Mouse (Mus musculus) thymus, adult 2 months (tissue): Measurements from ENCODE around the gene Gon7.

Source experiments
- CTCF ChIP-seq: fragments of 200-500 bp; IDR thresholded peaks from 2 replicates; pipeline ENCODE4 v1.5.1; 2012; ENCODE audit warnings: mild to moderate bottlenecking, control low read depth, low read length, moderate library complexity, borderline replicate concordance; ENCODE audit not compliant: control insufficient read depth, poor library complexity, insufficient read depth; ENCODE audit errors: extremely low read depth
- POLR2A ChIP-seq: fragments of 200-500 bp; IDR thresholded peaks from 2 replicates; pipeline ENCODE4 v1.6.1; 2012; ENCODE audit warnings: mild to moderate bottlenecking, low read length, control low read depth, moderate library complexity; ENCODE audit not compliant: control insufficient read depth, poor library complexity, insufficient read depth; ENCODE audit errors: extremely low read depth

DNA sequence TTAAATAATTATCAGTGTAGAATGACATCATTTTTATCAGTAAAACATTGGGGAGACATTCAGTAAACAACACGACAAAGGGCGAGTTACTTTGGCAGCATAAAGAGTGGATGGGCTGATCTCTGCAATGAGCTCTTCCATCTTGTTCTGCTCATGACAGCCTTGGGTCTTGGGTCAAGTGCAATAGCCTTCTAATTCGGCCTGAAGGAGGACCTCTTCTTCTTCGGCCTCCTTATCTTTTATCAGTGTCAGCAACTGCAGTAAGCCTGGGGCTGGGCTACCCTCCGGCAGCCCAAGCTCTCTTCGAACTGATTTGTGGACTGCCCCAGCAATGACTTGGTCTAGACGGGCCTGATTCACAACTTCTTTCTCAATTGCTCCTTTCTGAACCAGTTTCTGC lies 15.5 kb downstream of the Gon7 start:
- TF ChIP-seq CTCF (no peak), POLR2A (no peak)
